Comparison of ENCODE assay signal across 18 mouse cellular contexts in the genomic region with DNA sequence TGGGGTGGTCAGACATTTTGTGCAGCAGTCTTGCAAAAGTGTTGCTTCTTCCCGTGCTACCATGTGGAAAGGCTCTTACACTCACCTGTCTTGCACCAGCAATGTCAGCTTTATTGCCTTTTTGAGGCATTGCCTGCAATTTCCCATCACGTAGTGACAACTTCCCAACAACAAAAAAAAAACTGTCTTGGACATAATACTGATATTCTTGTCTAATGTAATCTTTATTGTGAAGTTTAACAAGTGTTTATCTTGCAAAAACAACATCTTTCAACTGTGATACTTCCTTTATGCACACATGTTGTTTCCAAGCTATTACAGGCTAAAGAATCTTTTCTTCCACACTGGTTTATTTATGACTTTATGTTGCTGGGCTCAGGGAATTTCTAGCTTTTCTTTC.
"Had no signal": no experiment of that assay in that cellular context is flagged by ENCODE, and none has a peak within 500 bp of the region (broad histone marks: within the 10 kb centered on the region; RNA-seq: fewer than 3 reads in every experiment).

No protein-coding gene starts in this region.

- H3K9me3 ChIP-seq: kidney, embryonic 15.5 days; liver, embryonic 13.5 days; midbrain, embryonic 10.5 days; midbrain, embryonic 13.5 days; neural tube, embryonic 12.5 days; neural tube, embryonic 15.5 days; stomach, embryonic 15.5 days had no signal

- H3K9ac ChIP-seq: kidney, embryonic 15.5 days; liver, embryonic 13.5 days; midbrain, embryonic 13.5 days; neural tube, embryonic 12.5 days; neural tube, embryonic 15.5 days; stomach, embryonic 15.5 days had no signal

- H3K4me1 ChIP-seq: kidney, embryonic 15.5 days; midbrain, embryonic 10.5 days; midbrain, embryonic 13.5 days; neural tube, embryonic 12.5 days; neural tube, embryonic 15.5 days; stomach, embryonic 15.5 days had no signal

- H3K4me2 ChIP-seq: kidney, embryonic 15.5 days; liver, embryonic 13.5 days; midbrain, embryonic 13.5 days; neural tube, embryonic 12.5 days; neural tube, embryonic 15.5 days; stomach, embryonic 15.5 days had no signal

- ATAC-seq: intestine, postnatal 0 days; midbrain, embryonic 13.5 days had no signal

- H3K27me3 ChIP-seq: kidney, embryonic 15.5 days; liver, embryonic 13.5 days; midbrain, embryonic 13.5 days; neural tube, embryonic 12.5 days; neural tube, embryonic 15.5 days; stomach, embryonic 15.5 days had no signal

- H3K27ac ChIP-seq: kidney, embryonic 15.5 days; left cerebral cortex, adult 2 months; liver, embryonic 13.5 days; midbrain, embryonic 10.5 days; midbrain, embryonic 13.5 days; neural tube, embryonic 12.5 days; neural tube, embryonic 15.5 days; stomach, embryonic 15.5 days had no signal

- H3K36me3 ChIP-seq: kidney, embryonic 15.5 days; midbrain, embryonic 10.5 days; midbrain, embryonic 13.5 days; neural tube, embryonic 12.5 days; neural tube, embryonic 15.5 days; stomach, embryonic 15.5 days had no signal

- H3K4me3 ChIP-seq: kidney, embryonic 15.5 days; left cerebral cortex, adult 2 months; liver, embryonic 13.5 days; midbrain, embryonic 10.5 days; midbrain, embryonic 13.5 days; neural tube, embryonic 12.5 days; neural tube, embryonic 15.5 days; stomach, embryonic 15.5 days had no signal

- DNase-seq: kidney, adult 2 months; kidney, postnatal 10 days; kidney, postnatal 36 days; layer of hippocampus, postnatal 36 days; liver, embryonic 13.5 days; lung, adult 2 months; right cerebral cortex, adult 18-20 months; right cerebral cortex, postnatal 14 days; spleen, adult 18-20 months; thymus, postnatal 25 days had no signal
